Mouse (Mus musculus): Measurements from ENCODE around the gene Hmgxb4. TPM values are rescaled to one million over a fixed set of nuclear protein-coding genes. Genes with fewer than 3 reads are reported as not detected.

Hmgxb4 gene
- total RNA-seq, 2 experiments from 2014 or later = 20.6 to 22.0 TPM

GRCm38 (mm10) chr8:75060815-75061214 lies 67.7 kb downstream of the Hmgxb4 start:
- no peak for TF ChIP-seq CTCF (conservative IDR thresholded peaks at IDR 0.05)
- no peak overlapping the region for H3K27ac ChIP-seq
- DNase-seq (ENCODE audit: low spot score in 2 of 2) = no peak

GRCm38 (mm10) chr8:75063290-75063689 lies 70.1 kb downstream of the Hmgxb4 start:
- Histone ChIP-seq H3K4me3 (no peak overlapping the region), H3K27ac (peak overlapping the region; percentile 23; the same call in 1 of the 2 replicates)
- no peak for TF ChIP-seq CTCF (conservative IDR thresholded peaks at IDR 0.05)
- no peak for DNase-seq (ENCODE audit: low spot score in 2 of 2)

More at GRCm38 (mm10) chr8:75060815-75061214, 67.7 kb downstream of the Hmgxb4 start:
- no peak overlapping the region for H3K4me3 ChIP-seq

- no peak overlapping the region for H3K4me3 ChIP-seq
- no peak for DNase-seq (ENCODE audit: low spot score in 2 of 2)
- no peak for TF ChIP-seq CTCF (conservative IDR thresholded peaks at IDR 0.05)
- H3K27ac ChIP-seq = no peak overlapping the region
Observed at GRCm38 (mm10) chr8:75064790-75065189, 71.6 kb downstream of the Hmgxb4 start.

GRCm38 (mm10) chr8:75067287-75067686 lies 74.1 kb downstream of the Hmgxb4 start:
- no peak overlapping the region for H3K4me3 ChIP-seq
- no peak overlapping the region for H3K27ac ChIP-seq
- TF ChIP-seq CTCF (conservative IDR thresholded peaks at IDR 0.05) = no peak
- no peak for DNase-seq (ENCODE audit: low spot score in 2 of 2)

- DNase-seq (ENCODE audit: low spot score in 2 of 2) = no peak
- no peak for TF ChIP-seq CTCF (conservative IDR thresholded peaks at IDR 0.05)
- Histone ChIP-seq H3K27ac (no peak overlapping the region), H3K4me3 (no peak overlapping the region)
Observed at GRCm38 (mm10) chr8:75070297-75070696, 77.1 kb downstream of the Hmgxb4 start.

- peak; percentile 77 to 82 for DNase-seq (ENCODE audit: low spot score in 2 of 2)
- peak; percentile 81 for TF ChIP-seq CTCF (conservative IDR thresholded peaks at IDR 0.05)
- Histone ChIP-seq H3K4me3 (no peak overlapping the region), H3K27ac (no peak overlapping the region)
Observed at GRCm38 (mm10) chr8:75071627-75072346, 78.6 kb downstream of the Hmgxb4 start.

GRCm38 (mm10) chr8:75074876-75075275 lies 81.7 kb downstream of the Hmgxb4 start:
- no peak for DNase-seq (ENCODE audit: low spot score in 2 of 2)
- TF ChIP-seq CTCF (conservative IDR thresholded peaks at IDR 0.05) = no peak
- Histone ChIP-seq H3K4me3 (no peak overlapping the region), H3K27ac (no peak overlapping the region)

- no peak overlapping the region for H3K4me3 ChIP-seq
- H3K27ac ChIP-seq = no peak overlapping the region
- no peak for TF ChIP-seq CTCF (conservative IDR thresholded peaks at IDR 0.05)
- no peak for DNase-seq (ENCODE audit: low spot score in 2 of 2)
Observed at GRCm38 (mm10) chr8:75078215-75078614, 85.1 kb downstream of the Hmgxb4 start.

GRCm38 (mm10) chr8:75078851-75079250 lies 85.7 kb downstream of the Hmgxb4 start:
- TF ChIP-seq CTCF (conservative IDR thresholded peaks at IDR 0.05) = no peak
- no peak overlapping the region for H3K4me3 ChIP-seq
- H3K27ac ChIP-seq = no peak overlapping the region
- DNase-seq (ENCODE audit: low spot score in 2 of 2) = no peak

Other genes starting within 250 kb of the Hmgxb4 start
- not detected for gene Isx, start 120.2 kb upstream of the Hmgxb4 start, total RNA-seq (2021)
- gene Tom1, start 40.3 kb downstream of the Hmgxb4 start, total RNA-seq (2021) = 10 to 100 TPM; 38.7 to 40.5 TPM
- gene Hmox1, start 100.3 kb downstream of the Hmgxb4 start, total RNA-seq (2021) = 1 to 10 TPM; 6.1 to 6.2 TPM
- 1 to 10 TPM; 6.1 to 8.8 TPM for gene Mcm5, start 116.2 kb downstream of the Hmgxb4 start, total RNA-seq (2021)
- 10 to 100 TPM; 69.5 to 79.3 TPM for gene Rasd2, start 220.6 kb downstream of the Hmgxb4 start, total RNA-seq (2021)